ENCODE assay signal across 8 mouse cellular contexts in the genomic region with DNA sequence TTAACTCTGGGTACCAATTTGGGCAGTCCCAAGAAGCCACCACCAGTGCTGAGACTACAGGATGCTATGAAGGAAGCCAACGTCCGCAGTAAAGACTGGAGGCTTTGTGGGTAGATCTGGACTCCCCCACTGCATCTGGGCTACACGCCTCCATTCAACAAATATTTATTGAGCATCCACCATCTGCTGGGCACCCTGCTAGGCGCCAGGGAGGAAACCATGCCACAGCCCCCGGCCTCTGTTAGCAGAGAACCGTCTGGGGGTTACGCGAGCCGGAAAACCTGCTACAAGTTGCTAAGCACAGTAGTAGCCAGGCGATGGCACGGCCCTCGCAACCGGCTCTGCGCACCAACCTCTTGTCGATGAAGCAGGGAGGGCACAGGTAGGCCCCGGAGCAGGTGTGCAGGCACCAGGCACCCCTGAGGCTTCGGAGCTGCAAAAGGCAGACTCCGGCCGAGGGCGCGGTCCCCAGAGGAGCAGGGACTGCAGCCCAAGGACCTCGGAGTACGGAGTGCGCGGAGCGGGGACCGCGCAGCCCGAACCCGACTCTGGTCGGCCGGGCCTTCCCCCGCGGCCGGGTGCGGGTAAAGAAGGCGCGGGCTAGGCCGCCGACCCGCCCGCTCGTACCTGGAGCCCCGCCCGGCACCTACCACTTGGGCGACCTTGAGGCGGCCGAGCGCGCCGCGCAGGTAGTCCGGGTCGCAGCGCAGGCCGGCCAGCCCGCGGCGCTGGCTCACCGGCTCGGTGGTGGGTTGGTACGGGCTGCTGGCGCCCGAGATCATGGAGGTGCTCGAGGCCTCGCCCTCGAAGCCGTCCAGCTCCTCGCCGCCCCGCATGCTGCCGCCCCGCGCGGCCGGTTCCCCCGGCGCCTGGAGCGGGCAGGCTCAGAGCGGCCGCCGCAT. TPM values are rescaled to one million over a fixed set of nuclear protein-coding genes. Genes with fewer than 3 reads are reported as not detected.
DNase-seq lines count a peak whose midpoint lies in the region; ATAC-seq lines count a peak whose summit lies in the region.

No protein-coding gene starts in this region.

- H3K27me3 ChIP-seq in heart, embryonic 14.5 days (ENCODE audit: control insufficient read depth, insufficient read depth, low read length), result no peaks in the 10 kb centered on the region
- H3K27me3 ChIP-seq in kidney, embryonic 16.5 days (ENCODE audit: insufficient read depth, low read length), result no peaks in the 10 kb centered on the region
- no peaks in the 10 kb centered on the region for H3K27me3 ChIP-seq in neural tube, embryonic 12.5 days (replicated peaks)

- H3K4me2 ChIP-seq in heart, embryonic 14.5 days (ENCODE audit: low read length), result peak overlapping the region; percentile 92
- peak overlapping the region; percentile 91 for H3K4me2 ChIP-seq in kidney, embryonic 16.5 days (replicated peaks; ENCODE audit: low read depth, low read length)
- H3K4me2 ChIP-seq in neural tube, embryonic 12.5 days (replicated peaks), result peak overlapping the region; percentile 93

- WGBS in heart, embryonic 14.5 days, result under 1% methylated on average over 67 of the region's 82 CpGs
- 0% methylated on average over 48 of the region's 82 CpGs for WGBS in kidney, embryonic 16.5 days
- under 1% methylated on average over 82 of the region's 82 CpGs for WGBS in neural tube, embryonic 12.5 days

- H3K9me3 ChIP-seq in heart, embryonic 14.5 days (ENCODE audit: control insufficient read depth, low read length), result no peaks in the 10 kb centered on the region
- H3K9me3 ChIP-seq in kidney, embryonic 16.5 days (ENCODE audit: low read length), result peaks cover 5% of the 10 kb centered on the region; the same call in 1 of the 2 replicates
- no peaks in the 10 kb centered on the region for H3K9me3 ChIP-seq in neural tube, embryonic 12.5 days

- peaks cover 7 to 17% of the 10 kb centered on the region in 2 experiments for H3K4me1 ChIP-seq in heart, embryonic 14.5 days (ENCODE audit: control insufficient read depth in 2 of 2, insufficient read depth in 2 of 2, low read length in 2 of 2)
- peaks cover 21% of the 10 kb centered on the region for H3K4me1 ChIP-seq in kidney, embryonic 16.5 days (ENCODE audit: insufficient read depth, low read length)
- peaks cover 12% of the 10 kb centered on the region for H3K4me1 ChIP-seq in neural tube, embryonic 12.5 days

- H3K9ac ChIP-seq in heart, embryonic 14.5 days (ENCODE audit: low read length), result peak overlapping the region; percentile 96
- H3K9ac ChIP-seq in kidney, embryonic 16.5 days (replicated peaks; ENCODE audit: low read length), result peak overlapping the region; percentile 89
- H3K9ac ChIP-seq in neural tube, embryonic 12.5 days, result peak overlapping the region; percentile 82

- DNase-seq in A20 (ENCODE audit: low read depth, low spot score) (peak; percentile 68), R1 (ENCODE audit: low read depth, low spot score) (peak; percentile 57)
- DNase-seq in embryo, embryonic 10 days (ENCODE audit: low spot score), result peak; percentile 55
- peak; percentile 47 to 65 for DNase-seq in lung, adult 18-20 months
- DNase-seq in thymus, postnatal 14 days, result peak; percentile 41

- peak overlapping the region; percentile 13 to 80; a peak in 3 of 4 replicates for H3K27ac ChIP-seq in heart, embryonic 14.5 days (replicated peaks in 1 of 2; ENCODE audit: control insufficient read depth in 1 of 2, insufficient read depth in 1 of 2, low read depth in 2 of 2, low read length in 2 of 2)
- H3K27ac ChIP-seq in kidney, embryonic 16.5 days (ENCODE audit: low read length), result peak overlapping the region; percentile 81
- H3K27ac ChIP-seq in neural tube, embryonic 12.5 days, result no peak overlapping the region

- H3K36me3 ChIP-seq in heart, embryonic 14.5 days (ENCODE audit: control insufficient read depth, insufficient read depth, low read length), result no peaks in the 10 kb centered on the region
- no peaks in the 10 kb centered on the region for H3K36me3 ChIP-seq in kidney, embryonic 16.5 days (ENCODE audit: insufficient read depth, low read length)
- no peaks in the 10 kb centered on the region for H3K36me3 ChIP-seq in neural tube, embryonic 12.5 days

- peak; percentile 83 for ATAC-seq in heart, embryonic 14.5 days (ENCODE audit: insufficient number of reproducible peaks, insufficient read depth, low FRiP score, low read depth)
- peak; percentile 80 for ATAC-seq in kidney, embryonic 16.5 days (ENCODE audit: low FRiP score, low TSS enrichment)
- ATAC-seq in neural tube, embryonic 12.5 days (ENCODE audit: low FRiP score, low read depth), result peak; percentile 78

- H3K4me3 ChIP-seq in heart, embryonic 14.5 days (ENCODE audit: control insufficient read depth in 1 of 2, insufficient read depth in 1 of 2, low read depth in 1 of 2, low read length in 2 of 2), result peak overlapping the region; percentile 70 to 86
- peak overlapping the region; percentile 88 for H3K4me3 ChIP-seq in kidney, embryonic 16.5 days (ENCODE audit: low read length)
- H3K4me3 ChIP-seq in neural tube, embryonic 12.5 days, result peak overlapping the region; percentile 82

RNA-seq across cellular contexts. Expression of gene Cmtm4, which starts 0.6 kb away (rescaled TPM):
- polyA plus RNA-seq in heart, embryonic 14.5 days (2014; fragmentation: Nextera tagmentation; extraction: Ambion mirVana), result 2.1 and 2.4 TPM in 2 replicates
- 3.4 and 3.6 TPM in 2 replicates for polyA plus RNA-seq in kidney, embryonic 16.5 days (2015; fragmentation: Nextera tagmentation; extraction: Ambion mirVana)
- 2.3 and 2.7 TPM in 2 replicates for polyA plus RNA-seq in neural tube, embryonic 12.5 days (2016; fragmentation: Nextera tagmentation; extraction: Ambion mirVana)

RNA-seq across cellular contexts. Expression of gene Dync1li2, which starts 47.8 kb away (rescaled TPM):
- polyA plus RNA-seq in heart, embryonic 14.5 days (2014; fragmentation: Nextera tagmentation; extraction: Ambion mirVana), result 55.0 and 57.0 TPM in 2 replicates
- 59.0 and 62.7 TPM in 2 replicates for polyA plus RNA-seq in kidney, embryonic 16.5 days (2015; fragmentation: Nextera tagmentation; extraction: Ambion mirVana)
- polyA plus RNA-seq in neural tube, embryonic 12.5 days (2016; fragmentation: Nextera tagmentation; extraction: Ambion mirVana), result 114 and 130 TPM in 2 replicates

RNA-seq across cellular contexts. Expression of gene Cmtm3, which starts 55.8 kb away (rescaled TPM):
- polyA plus RNA-seq in heart, embryonic 14.5 days (2014; fragmentation: Nextera tagmentation; extraction: Ambion mirVana), result 94.1 and 103 TPM in 2 replicates
- 172 and 174 TPM in 2 replicates for polyA plus RNA-seq in kidney, embryonic 16.5 days (2015; fragmentation: Nextera tagmentation; extraction: Ambion mirVana)
- polyA plus RNA-seq in neural tube, embryonic 12.5 days (2016; fragmentation: Nextera tagmentation; extraction: Ambion mirVana), result 73.6 and 76.8 TPM in 2 replicates
